Mouse (Mus musculus): ENCODE measurements at regions not wholly inside any gene's neighbourhood (a gene's known extent, or its start where the extent isn't known, plus 50 kb on each side); places are given as distances from the start of the nearest gene placed in this dataset.

- no peak for TF ChIP-seq POLR2A (IDR thresholded peaks at IDR 0.05; ENCODE audit: extremely low read depth, insufficient read depth, low read length)
- no peak for TF ChIP-seq CTCF (IDR thresholded peaks at IDR 0.05; ENCODE audit: low read depth, low read length)
These were observed 131.9 kb upstream of the Slc24a2 start for GRCm38 (mm10) chr4:87362201-87362600.

Data from liver, adult 2 months (tissue).